ENCODE assay signal across 9 mouse cellular contexts in genomic region chr5:134788237-134788636, GRCm38 (mm10). TPM values are rescaled to one million over a fixed set of nuclear protein-coding genes. Genes with fewer than 3 reads are reported as not detected.
DNase-seq lines count a peak whose midpoint lies in the region; ATAC-seq and TF ChIP-seq lines count a peak whose summit lies in the region.
"Had no signal": no experiment of that assay in that cellular context is flagged by ENCODE, and none has a peak within 500 bp of the region (broad histone marks: within the 10 kb centered on the region; RNA-seq: fewer than 3 reads in every experiment).

No protein-coding gene starts in this region.

- H3K9ac ChIP-seq in intestine, embryonic 14.5 days (ENCODE audit: low read length) = no peak overlapping the region
- no peak overlapping the region for H3K9ac ChIP-seq in intestine, postnatal 0 days (ENCODE audit: low read depth, low read length)
- no peak overlapping the region for H3K9ac ChIP-seq in kidney, embryonic 14.5 days (ENCODE audit: low read depth, low read length)

- no peak overlapping the region for H3K4me2 ChIP-seq in intestine, embryonic 14.5 days (ENCODE audit: low read length)
- no peak overlapping the region for H3K4me2 ChIP-seq in intestine, postnatal 0 days (replicated peaks; ENCODE audit: low read depth)
- no peak overlapping the region for H3K4me2 ChIP-seq in kidney, embryonic 14.5 days (replicated peaks; ENCODE audit: low read depth, low read length)

- H3K4me3 ChIP-seq in intestine, embryonic 14.5 days (ENCODE audit: low read depth, low read length) = no peak overlapping the region
- no peak overlapping the region for H3K4me3 ChIP-seq in intestine, postnatal 0 days (ENCODE audit: low read depth, low read length)
- no peak overlapping the region for H3K4me3 ChIP-seq in kidney, embryonic 14.5 days (ENCODE audit: low read length)

- no peak for TF ChIP-seq CTCF in intestine, postnatal 0 days (IDR thresholded peaks at IDR 0.05; ENCODE audit: low read depth)

- no peaks in the 10 kb centered on the region for H3K36me3 ChIP-seq in intestine, embryonic 14.5 days (ENCODE audit: control insufficient read depth, insufficient read depth, low read length)
- H3K36me3 ChIP-seq in intestine, postnatal 0 days (ENCODE audit: control insufficient read depth, insufficient read depth) = no peaks in the 10 kb centered on the region
- no peaks in the 10 kb centered on the region for H3K36me3 ChIP-seq in kidney, embryonic 14.5 days (ENCODE audit: control insufficient read depth, insufficient read depth, low read length)

- peak; percentile 74 for DNase-seq in intestine, embryonic 14.5 days (ENCODE audit: low spot score)
- DNase-seq in gastrocnemius, adult 18-20 months (ENCODE audit: low spot score) = peak; percentile 47
- DNase-seq in heart, postnatal 36 days = peak; percentile 48 to 58
- DNase-seq in retina, postnatal 7 days (ENCODE audit: low read depth, low spot score) = peak; percentile 35
- DNase-seq in thymus, adult 18-20 months = no peak
- no peak for DNase-seq in c-Kit-positive CD71-positive TER-119-positive erythroid progenitor cells, embryonic 14.5 days (ENCODE audit: low spot score)

- WGBS in intestine, embryonic 14.5 days = 20% methylated on average over 12 of the region's 12 CpGs
- WGBS in intestine, postnatal 0 days = 34% methylated on average over 12 of the region's 12 CpGs
- 23% methylated on average over 12 of the region's 12 CpGs for WGBS in kidney, embryonic 14.5 days

- intact Hi-C loops in heart, postnatal 36 days (cut with DNase I) = no loop called here

- no peak overlapping the region for H3K27ac ChIP-seq in intestine, embryonic 14.5 days (ENCODE audit: low read depth)
- no peak overlapping the region for H3K27ac ChIP-seq in intestine, postnatal 0 days (ENCODE audit: low read depth, low read length)
- H3K27ac ChIP-seq in kidney, embryonic 14.5 days (ENCODE audit: low read depth, low read length) = no peak overlapping the region

- H3K4me1 ChIP-seq in intestine, embryonic 14.5 days (replicated peaks; ENCODE audit: control insufficient read depth, insufficient read depth, low read length) = peaks cover 17% of the 10 kb centered on the region
- no peaks in the 10 kb centered on the region for H3K4me1 ChIP-seq in intestine, postnatal 0 days (replicated peaks; ENCODE audit: control insufficient read depth, insufficient read depth, low read length)
- H3K4me1 ChIP-seq in kidney, embryonic 14.5 days (ENCODE audit: control insufficient read depth, insufficient read depth, low read length) = peaks cover 10% of the 10 kb centered on the region; the same call in 1 of the 2 replicates

- ATAC-seq in intestine, embryonic 14.5 days (replicated peaks; ENCODE audit: low FRiP score, low TSS enrichment, low read depth) = peak; percentile 50
- no peak for ATAC-seq in intestine, postnatal 0 days
- ATAC-seq in kidney, embryonic 14.5 days (ENCODE audit: low FRiP score, low TSS enrichment) = no peak; the same call in 1 of the 2 replicates

- no peaks in the 10 kb centered on the region for H3K27me3 ChIP-seq in intestine, embryonic 14.5 days (replicated peaks; ENCODE audit: control insufficient read depth, insufficient read depth, low read length)
- no peaks in the 10 kb centered on the region for H3K27me3 ChIP-seq in intestine, postnatal 0 days (replicated peaks; ENCODE audit: control insufficient read depth, insufficient read depth, low read length)
- no peaks in the 10 kb centered on the region for H3K27me3 ChIP-seq in kidney, embryonic 14.5 days (ENCODE audit: control insufficient read depth, insufficient read depth, low read length)

- 0 out of 2 replicates have a peak, but pooled peaks cover 4% of the 10 kb centered on the region for H3K9me3 ChIP-seq in intestine, embryonic 14.5 days (ENCODE audit: control insufficient read depth, low read length)
- H3K9me3 ChIP-seq in intestine, postnatal 0 days (ENCODE audit: control insufficient read depth) = no peaks in the 10 kb centered on the region
- peaks cover 7% of the 10 kb centered on the region for H3K9me3 ChIP-seq in kidney, embryonic 14.5 days (ENCODE audit: control insufficient read depth, low read length)

RNA-seq across cellular contexts. Expression of gene Eln, which starts 41.1 kb away (rescaled TPM):
- 24.2 and 31.4 TPM in 2 replicates for polyA plus RNA-seq in intestine, embryonic 14.5 days (2014; fragmentation: Nextera tagmentation; extraction: Ambion mirVana)
- polyA plus RNA-seq in intestine, postnatal 0 days (2015; fragmentation: Nextera tagmentation; extraction: Ambion mirVana) = 72.4 and 81.9 TPM in 2 replicates
- 10 to 100 TPM; 14.1 to 15.7 TPM for total RNA-seq in gastrocnemius, adult 18-20 months (2021)
- 100 to 1,000 TPM in 1 of 2 experiments, 10 to 100 TPM in 1; 67.1 to 103 TPM for total RNA-seq in heart, postnatal 36 days (2021)
- 7.7 and 9.5 TPM in 2 replicates for polyA plus RNA-seq in kidney, embryonic 14.5 days (2014; fragmentation: Nextera tagmentation; extraction: Ambion mirVana)
- total RNA-seq: CH12.LX had no signal

Comparison
In these comparisons a context has a peak if more than half of its experiments do, and no peak if none do; other contexts are left out.
1. DNase-seq: peak in intestine, embryonic 14.5 days (single experiment), gastrocnemius, adult 18-20 months (single experiment), heart, postnatal 36 days (2 of 2) and retina, postnatal 7 days (single experiment); none in thymus, adult 18-20 months (0 of 2) and c-Kit-positive CD71-positive TER-119-positive erythroid progenitor cells, embryonic 14.5 days (single experiment).